Mouse (Mus musculus): Measurements from ENCODE around the gene Pgm5. TPM values are rescaled to one million over a fixed set of nuclear protein-coding genes. Genes with fewer than 3 reads are reported as not detected.
"Not testable (repeated sequence)": the region's sequence is repeated elsewhere in the genome, so short reads cannot be mapped to it uniquely, and the experiment has no call there.

The Pgm5 gene
- polyA plus RNA-seq, 1 experiment from 2014 or later: 0.54 TPM

- Histone ChIP-seq H3K4me1 (peaks cover 33% of the 10 kb centered on the region), H3K27ac (no peak overlapping the region), H3K4me3 (no peak overlapping the region), H3K9me3 (replicated peaks) (no peaks in the 10 kb centered on the region), H3K36me3 (no peaks in the 10 kb centered on the region), H3K27me3 (ENCODE audit: low read depth, poor library complexity, severe bottlenecking) (peaks cover 3% of the 10 kb centered on the region; the same call in 1 of the 2 replicates)
- DNase-seq (ENCODE audit: low spot score): no peak
- WGBS: 76% methylated on average over 2 of the region's 2 CpGs
These were observed 157.3 kb downstream of the Pgm5 start for GRCm38 (mm10) chr19:24704326-24704725.

GRCm38 (mm10) chr19:24703680-24704079, 158.0 kb downstream of the Pgm5 start:
- H3K36me3 ChIP-seq: no peaks in the 10 kb centered on the region
- H3K4me1 ChIP-seq: peaks cover 33% of the 10 kb centered on the region
- H3K27me3 ChIP-seq (ENCODE audit: low read depth, poor library complexity, severe bottlenecking): peaks cover 3% of the 10 kb centered on the region; the same call in 1 of the 2 replicates
- H3K4me3 ChIP-seq: no peak overlapping the region
- WGBS: 60% methylated on average over 8 of the region's 8 CpGs
- H3K27ac ChIP-seq: no peak overlapping the region
- DNase-seq (ENCODE audit: low spot score): no peak
- H3K9me3 ChIP-seq (replicated peaks): no peaks in the 10 kb centered on the region

GRCm38 (mm10) chr19:24703168-24703567, 158.5 kb downstream of the Pgm5 start:
- H3K4me1 ChIP-seq: peaks cover 34% of the 10 kb centered on the region
- not testable (repeated sequence) for H3K27ac ChIP-seq; H3K27me3 ChIP-seq (ENCODE audit: low read depth, poor library complexity, severe bottlenecking); H3K36me3 ChIP-seq; H3K9me3 ChIP-seq (replicated peaks); H3K4me3 ChIP-seq; DNase-seq (ENCODE audit: low spot score)
- WGBS: 73% methylated on average over 1 of the region's 1 CpGs

GRCm38 (mm10) chr19:24701716-24702115, 159.9 kb downstream of the Pgm5 start:
- H3K4me3 ChIP-seq: no peak overlapping the region
- no peak for DNase-seq (ENCODE audit: low spot score)
- H3K9me3 ChIP-seq (replicated peaks): no peaks in the 10 kb centered on the region
- peaks cover 28% of the 10 kb centered on the region for H3K4me1 ChIP-seq
- peaks cover 3% of the 10 kb centered on the region; the same call in 1 of the 2 replicates for H3K27me3 ChIP-seq (ENCODE audit: low read depth, poor library complexity, severe bottlenecking)
- H3K36me3 ChIP-seq: no peaks in the 10 kb centered on the region
- WGBS: 66% methylated on average over 8 of the region's 8 CpGs
- no peak overlapping the region for H3K27ac ChIP-seq

- Histone ChIP-seq H3K27me3 (ENCODE audit: low read depth, poor library complexity, severe bottlenecking) (peaks cover 3% of the 10 kb centered on the region; the same call in 1 of the 2 replicates), H3K27ac (no peak overlapping the region), H3K4me3 (no peak overlapping the region), H3K9me3 (replicated peaks) (no peaks in the 10 kb centered on the region), H3K36me3 (no peaks in the 10 kb centered on the region), H3K4me1 (peaks cover 19% of the 10 kb centered on the region)
- no peak for DNase-seq (ENCODE audit: low spot score)
- WGBS: 89% methylated on average over 5 of the region's 5 CpGs
These were observed 161.0 kb downstream of the Pgm5 start for GRCm38 (mm10) chr19:24700664-24701063.

GRCm38 (mm10) chr19:24699910-24700309, 161.7 kb downstream of the Pgm5 start:
- Histone ChIP-seq H3K36me3 (no peaks in the 10 kb centered on the region), H3K27ac (no peak overlapping the region), H3K27me3 (ENCODE audit: low read depth, poor library complexity, severe bottlenecking) (peaks cover 3% of the 10 kb centered on the region; the same call in 1 of the 2 replicates), H3K9me3 (replicated peaks) (no peaks in the 10 kb centered on the region), H3K4me1 (peaks cover 19% of the 10 kb centered on the region), H3K4me3 (no peak overlapping the region)
- DNase-seq (ENCODE audit: low spot score): no peak

GRCm38 (mm10) chr19:24699196-24699595, 162.5 kb downstream of the Pgm5 start:
- WGBS: 92% methylated on average over 3 of the region's 3 CpGs
- H3K27me3 ChIP-seq (ENCODE audit: low read depth, poor library complexity, severe bottlenecking): peaks cover 3% of the 10 kb centered on the region; the same call in 1 of the 2 replicates
- no peak for DNase-seq (ENCODE audit: low spot score)
- H3K9me3 ChIP-seq (replicated peaks): no peaks in the 10 kb centered on the region
- H3K36me3 ChIP-seq: no peaks in the 10 kb centered on the region
- no peak overlapping the region for H3K4me3 ChIP-seq
- H3K4me1 ChIP-seq: peaks cover 14% of the 10 kb centered on the region
- no peak overlapping the region for H3K27ac ChIP-seq

- H3K36me3 ChIP-seq: no peaks in the 10 kb centered on the region
- WGBS: 73% methylated on average over 5 of the region's 5 CpGs
These were observed 163.0 kb downstream of the Pgm5 start for GRCm38 (mm10) chr19:24698651-24699050.

GRCm38 (mm10) chr19:24697946-24698345, 163.7 kb downstream of the Pgm5 start:
- Histone ChIP-seq H3K36me3 (no peaks in the 10 kb centered on the region), H3K4me1 (peaks cover 12% of the 10 kb centered on the region), H3K27me3 (ENCODE audit: low read depth, poor library complexity, severe bottlenecking) (peaks cover 3% of the 10 kb centered on the region; the same call in 1 of the 2 replicates), H3K4me3 (no peak overlapping the region), H3K27ac (no peak overlapping the region), H3K9me3 (replicated peaks) (no peaks in the 10 kb centered on the region)
- no peak for DNase-seq (ENCODE audit: low spot score)
- WGBS: 74% methylated on average over 1 of the region's 1 CpGs

More at GRCm38 (mm10) chr19:24698651-24699050, 163.0 kb downstream of the Pgm5 start:
- Histone ChIP-seq H3K27ac (no peak overlapping the region), H3K27me3 (ENCODE audit: low read depth, poor library complexity, severe bottlenecking) (peaks cover 3% of the 10 kb centered on the region; the same call in 1 of the 2 replicates), H3K4me1 (peaks cover 14% of the 10 kb centered on the region), H3K4me3 (no peak overlapping the region), H3K9me3 (replicated peaks) (no peaks in the 10 kb centered on the region)
- DNase-seq (ENCODE audit: low spot score): no peak

GRCm38 (mm10) chr19:24692691-24693090, 169.0 kb downstream of the Pgm5 start:
- H3K4me1 ChIP-seq: peaks cover 7% of the 10 kb centered on the region
- H3K36me3 ChIP-seq: no peaks in the 10 kb centered on the region
- H3K4me3 ChIP-seq: no peak overlapping the region
- H3K27me3 ChIP-seq (ENCODE audit: low read depth, poor library complexity, severe bottlenecking): no peaks in the 10 kb centered on the region
- no peak for DNase-seq (ENCODE audit: low spot score)
- H3K9me3 ChIP-seq (replicated peaks): no peaks in the 10 kb centered on the region
- no peak overlapping the region for H3K27ac ChIP-seq
- 74% methylated on average over 2 of the region's 2 CpGs for WGBS

GRCm38 (mm10) chr19:24689531-24689930, 172.1 kb downstream of the Pgm5 start:
- H3K27me3 ChIP-seq (ENCODE audit: low read depth, poor library complexity, severe bottlenecking): no peaks in the 10 kb centered on the region
- no peak for DNase-seq (ENCODE audit: low spot score)
- H3K27ac ChIP-seq: no peak overlapping the region
- no peaks in the 10 kb centered on the region for H3K9me3 ChIP-seq (replicated peaks)
- 97% methylated on average over 4 of the region's 4 CpGs for WGBS
- H3K36me3 ChIP-seq: no peaks in the 10 kb centered on the region
- H3K4me1 ChIP-seq: peaks cover 7% of the 10 kb centered on the region
- H3K4me3 ChIP-seq: no peak overlapping the region

GRCm38 (mm10) chr19:24688327-24688726, 173.3 kb downstream of the Pgm5 start:
- H3K9me3 ChIP-seq (replicated peaks): no peaks in the 10 kb centered on the region
- no peak overlapping the region for H3K4me3 ChIP-seq
- no peak for DNase-seq (ENCODE audit: low spot score)
- no peaks in the 10 kb centered on the region for H3K36me3 ChIP-seq
- no peaks in the 10 kb centered on the region for H3K27me3 ChIP-seq (ENCODE audit: low read depth, poor library complexity, severe bottlenecking)
- 81% methylated on average over 6 of the region's 6 CpGs for WGBS
- peaks cover 10% of the 10 kb centered on the region for H3K4me1 ChIP-seq
- H3K27ac ChIP-seq: no peak overlapping the region

- H3K27me3 ChIP-seq (ENCODE audit: low read depth, poor library complexity, severe bottlenecking): no peaks in the 10 kb centered on the region
These were observed 175.2 kb downstream of the Pgm5 start for GRCm38 (mm10) chr19:24686411-24686810.

More at GRCm38 (mm10) chr19:24686411-24686810, 175.2 kb downstream of the Pgm5 start:
- no peaks in the 10 kb centered on the region for H3K9me3 ChIP-seq (replicated peaks)
- no peaks in the 10 kb centered on the region for H3K36me3 ChIP-seq
- no peak for DNase-seq (ENCODE audit: low spot score)
- no peak overlapping the region for H3K4me3 ChIP-seq
- H3K27ac ChIP-seq: no peak overlapping the region
- H3K4me1 ChIP-seq: peaks cover 9% of the 10 kb centered on the region
- whole genome bisulfite sequencing: 88% methylated on average over 10 of the region's 10 CpGs

All from limb, embryonic 10.5 days (tissue).